Comparison of ENCODE assay signal across 26 mouse cellular contexts in the genomic region with DNA sequence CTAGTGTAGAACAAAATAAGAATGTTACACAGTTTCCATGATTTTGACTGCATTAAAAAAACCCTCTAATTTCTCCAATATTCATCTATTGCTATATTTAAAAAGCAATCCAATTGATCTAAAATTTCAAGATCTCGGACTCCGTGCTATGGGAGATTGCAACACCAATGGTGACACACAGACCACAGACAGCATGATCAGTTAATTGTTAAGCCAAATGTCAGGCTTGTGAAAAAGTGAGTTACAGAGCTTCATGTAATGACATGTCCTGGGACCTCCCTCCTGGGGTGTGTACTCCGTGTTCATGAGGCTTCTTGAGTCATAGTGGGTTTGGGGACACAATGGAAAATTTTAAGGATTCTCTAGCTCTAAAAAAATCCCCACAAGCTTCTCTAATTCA. TPM values are rescaled to one million over a fixed set of nuclear protein-coding genes. Genes with fewer than 3 reads are reported as not detected.
"Had no signal": no experiment of that assay in that cellular context is flagged by ENCODE, and none has a peak within 500 bp of the region (broad histone marks: within the 10 kb centered on the region; RNA-seq: fewer than 3 reads in every experiment).

No protein-coding gene starts in this region.

- ATAC-seq: lung, postnatal 0 days; midbrain, embryonic 13.5 days; midbrain, embryonic 15.5 days had no signal

- H3K27ac ChIP-seq: lung, embryonic 15.5 days; macrophage; midbrain, embryonic 13.5 days; midbrain, embryonic 15.5 days; neural tube, embryonic 13.5 days; neural tube, embryonic 15.5 days had no signal

- H3K4me3 ChIP-seq: lung, embryonic 15.5 days; megakaryocyte, embryonic 14.5 days; midbrain, embryonic 13.5 days; midbrain, embryonic 15.5 days; neural tube, embryonic 13.5 days; neural tube, embryonic 15.5 days had no signal

- H3K4me2 ChIP-seq: lung, embryonic 15.5 days; midbrain, embryonic 11.5 days; midbrain, embryonic 13.5 days; midbrain, embryonic 15.5 days; neural tube, embryonic 13.5 days; neural tube, embryonic 15.5 days had no signal

- H3K9ac ChIP-seq: lung, embryonic 15.5 days; midbrain, embryonic 13.5 days; midbrain, embryonic 15.5 days; neural tube, embryonic 13.5 days; neural tube, embryonic 15.5 days had no signal

- H3K27me3 ChIP-seq: lung, embryonic 15.5 days; megakaryocyte, embryonic 14.5 days; midbrain, embryonic 13.5 days; midbrain, embryonic 15.5 days; neural tube, embryonic 13.5 days; neural tube, embryonic 15.5 days had no signal

- DNase-seq: lung, adult 2 months; lung, postnatal 14 days; lung, postnatal 36 days; retina, postnatal 1 day; right cerebral cortex, adult 18-20 months; right cerebral cortex, postnatal 25 days; right cerebral cortex, postnatal 4 days; spleen, adult 18-20 months; thymus, adult 18-20 months; thymus, postnatal 14 days; thymus, postnatal 36 days had no signal

- H3K4me1 ChIP-seq: lung, embryonic 15.5 days; megakaryocyte, embryonic 14.5 days; midbrain, embryonic 13.5 days; midbrain, embryonic 15.5 days; neural tube, embryonic 13.5 days; neural tube, embryonic 15.5 days had no signal

- H3K9me3 ChIP-seq: lung, embryonic 15.5 days; megakaryocyte, embryonic 14.5 days; midbrain, embryonic 13.5 days; midbrain, embryonic 15.5 days; neural tube, embryonic 13.5 days; neural tube, embryonic 15.5 days had no signal

- H3K36me3 ChIP-seq: lung, embryonic 15.5 days; midbrain, embryonic 13.5 days; midbrain, embryonic 15.5 days; neural tube, embryonic 13.5 days; neural tube, embryonic 15.5 days had no signal

RNA-seq across cellular contexts. Expression of a gene that starts 1.6 kb away (rescaled TPM):
- polyA plus RNA-seq: liver, embryonic 16.5 days; lung, embryonic 15.5 days; lung, postnatal 0 days; macrophage; midbrain, embryonic 11.5 days; midbrain, embryonic 13.5 days; midbrain, embryonic 15.5 days; midbrain, postnatal 0 days; neural tube, embryonic 11.5 days; neural tube, embryonic 13.5 days; neural tube, embryonic 15.5 days; small intestine, adult 2 months; stomach, embryonic 14.5 days; urinary bladder, adult 2 months had no signal

RNA-seq across cellular contexts. Expression of a gene that starts 7.8 kb away (rescaled TPM):
- polyA plus RNA-seq: liver, embryonic 16.5 days; lung, embryonic 15.5 days; lung, postnatal 0 days; macrophage; midbrain, embryonic 11.5 days; midbrain, embryonic 13.5 days; midbrain, embryonic 15.5 days; midbrain, postnatal 0 days; neural tube, embryonic 11.5 days; neural tube, embryonic 13.5 days; neural tube, embryonic 15.5 days; small intestine, adult 2 months; stomach, embryonic 14.5 days; urinary bladder, adult 2 months had no signal

RNA-seq across cellular contexts. Expression of a gene that starts 18.3 kb away (rescaled TPM):
- polyA plus RNA-seq: liver, embryonic 16.5 days; lung, postnatal 0 days; macrophage; midbrain, embryonic 11.5 days; midbrain, embryonic 13.5 days; midbrain, embryonic 15.5 days; midbrain, postnatal 0 days; neural tube, embryonic 11.5 days; neural tube, embryonic 13.5 days; neural tube, embryonic 15.5 days had no signal

RNA-seq across cellular contexts. Expression of a gene that starts 22.3 kb away (rescaled TPM):
- polyA plus RNA-seq: liver, embryonic 16.5 days; lung, embryonic 15.5 days; lung, postnatal 0 days; macrophage; midbrain, embryonic 11.5 days; midbrain, embryonic 13.5 days; midbrain, embryonic 15.5 days; midbrain, postnatal 0 days; neural tube, embryonic 11.5 days; neural tube, embryonic 13.5 days; neural tube, embryonic 15.5 days; small intestine, adult 2 months; stomach, embryonic 14.5 days; urinary bladder, adult 2 months had no signal
